Mouse (Mus musculus) layer of hippocampus, postnatal 14 days (tissue): ENCODE data around the gene Lyg2. TPM values are rescaled to one million over a fixed set of nuclear protein-coding genes. Genes with fewer than 3 reads are reported as not detected.

ENCODE experiments used
- DNase-seq, 2 experiments: peaks; one replicate each; pipeline ENCODE4 v3.0.0; 2021 to 2022; ENCODE audit warnings: low spot score in 2 of 2, mixed read lengths in 1 of 2
- long read RNA-seq, 2 experiments: library from polyadenylated mRNA; stranded (forward); transcript quantifications; one replicate each; pipeline ENCODE4 v2.0.0; 2021
- total RNA-seq, 2 experiments: library from RNA; stranded (reverse); gene quantifications; 2 replicates each; pipeline ENCODE4 v1.2.3; 2021

Gene Lyg2
- not detected for total RNA-seq
- long read RNA-seq, experiment 1 = 0 reads
- long read RNA-seq, experiment 2 = 0 reads

DNA sequence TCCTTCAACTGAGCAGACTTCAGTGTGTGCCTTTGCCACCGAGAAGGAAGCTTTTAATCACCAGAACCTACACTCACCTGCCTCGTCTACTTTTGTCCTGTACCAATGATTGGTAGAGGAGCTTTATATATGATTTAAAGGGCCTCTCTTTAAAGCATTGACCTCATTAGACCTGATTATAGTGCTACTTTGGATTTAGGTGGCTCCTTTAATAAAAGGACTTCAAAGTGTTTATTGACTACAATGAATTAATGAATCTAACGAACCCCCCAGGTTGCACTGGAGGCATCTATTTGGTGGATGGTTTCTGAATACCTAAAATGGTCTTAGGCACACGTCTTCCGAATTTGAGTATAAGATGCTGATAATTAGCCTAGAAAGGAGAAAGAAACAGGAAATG is at the start of gene Lyg2:
Gene Lyg2 (minus strand): TSS at position 101 of the 400 bp plus-strand sequence.
- DNase-seq = no peak

GRCm38 (mm10) chr1:37965571-37965970 is 49.3 kb upstream of the Lyg2 start:
- DNase-seq = no peak

- DNase-seq = peak; percentile 33 to 55
These were observed 43.2 kb upstream of the Lyg2 start for GRCm38 (mm10) chr1:37959486-37959885.

- no peak for DNase-seq
These were observed 42.2 kb upstream of the Lyg2 start for GRCm38 (mm10) chr1:37958516-37958915.

GRCm38 (mm10) chr1:37957659-37958058 is 41.4 kb upstream of the Lyg2 start, which contains the start of gene Lyg1:
Lyg1 (minus strand) TSS chr1:37957759.
- no peak for DNase-seq

DNA sequence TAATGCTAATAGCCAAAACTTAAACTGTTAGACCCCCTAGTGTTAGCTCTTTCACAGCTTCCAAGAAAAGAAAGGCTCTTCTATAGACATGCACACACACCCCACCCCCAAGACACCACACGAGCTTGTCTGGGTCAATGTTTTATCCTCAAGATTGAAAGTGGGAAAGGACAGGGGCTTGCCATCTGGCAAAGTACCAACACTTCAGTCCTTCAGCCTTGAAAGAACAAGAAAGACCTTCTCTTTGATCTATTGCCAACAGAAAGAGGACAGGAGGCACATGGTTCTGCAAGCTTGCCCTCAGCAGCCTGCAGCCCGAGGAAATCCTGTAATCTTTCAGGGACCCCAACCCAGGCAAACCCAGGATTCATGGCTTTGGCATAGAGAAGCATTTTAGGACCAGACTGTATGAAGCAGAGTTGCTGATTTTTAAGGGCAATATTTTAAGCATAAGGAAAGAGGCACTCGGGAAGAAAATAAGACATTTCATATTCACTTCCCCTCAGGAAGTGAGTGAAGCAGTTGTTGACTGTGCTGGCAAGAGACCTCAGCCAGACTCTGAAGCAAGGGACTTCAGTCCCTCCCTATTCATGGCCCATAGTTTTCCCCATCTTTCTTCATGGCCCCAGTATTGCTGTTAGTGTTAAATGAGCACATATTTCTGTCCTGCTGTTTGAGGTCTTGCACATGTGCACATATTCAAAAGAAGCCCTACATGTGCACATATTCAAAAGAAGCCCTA is 40.6 kb upstream of the Lyg2 start:
- DNase-seq = peak in 1 of 2 experiments; percentile 47

- DNase-seq = no peak
These were observed 39.0 kb upstream of the Lyg2 start for GRCm38 (mm10) chr1:37955251-37955650.

- no peak for DNase-seq
These were observed 38.5 kb upstream of the Lyg2 start for GRCm38 (mm10) chr1:37954786-37955185.

DNA sequence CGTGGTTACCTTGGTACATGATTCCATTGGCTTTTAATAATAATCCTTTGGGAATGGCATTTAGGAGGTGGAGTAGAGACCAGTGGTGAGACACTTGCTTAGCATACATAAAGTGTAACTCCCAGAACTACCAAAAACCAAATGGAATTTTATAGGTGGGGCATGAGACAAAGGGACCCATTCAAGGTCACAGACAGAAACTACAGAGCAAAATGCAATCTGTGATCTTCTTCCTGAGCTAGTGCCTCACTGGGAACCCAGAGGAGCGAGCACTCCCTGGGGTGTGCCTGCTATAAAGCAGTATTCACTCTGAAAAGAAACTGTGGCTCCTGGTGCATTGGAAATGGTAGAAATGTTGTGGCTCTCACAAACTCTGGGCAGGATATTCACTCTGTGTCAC is 32.6 kb upstream of the Lyg2 start:
- no peak for DNase-seq

GRCm38 (mm10) chr1:37931806-37932205 is 15.5 kb upstream of the Lyg2 start:
- DNase-seq = peak in 1 of 2 experiments; percentile 7

GRCm38 (mm10) chr1:37925971-37926370 is 9.7 kb upstream of the Lyg2 start:
- DNase-seq = no peak

GRCm38 (mm10) chr1:37922536-37922935 is 6.2 kb upstream of the Lyg2 start:
- no peak for DNase-seq

GRCm38 (mm10) chr1:37918096-37918495 is 1.8 kb upstream of the Lyg2 start:
- DNase-seq = no peak

DNA sequence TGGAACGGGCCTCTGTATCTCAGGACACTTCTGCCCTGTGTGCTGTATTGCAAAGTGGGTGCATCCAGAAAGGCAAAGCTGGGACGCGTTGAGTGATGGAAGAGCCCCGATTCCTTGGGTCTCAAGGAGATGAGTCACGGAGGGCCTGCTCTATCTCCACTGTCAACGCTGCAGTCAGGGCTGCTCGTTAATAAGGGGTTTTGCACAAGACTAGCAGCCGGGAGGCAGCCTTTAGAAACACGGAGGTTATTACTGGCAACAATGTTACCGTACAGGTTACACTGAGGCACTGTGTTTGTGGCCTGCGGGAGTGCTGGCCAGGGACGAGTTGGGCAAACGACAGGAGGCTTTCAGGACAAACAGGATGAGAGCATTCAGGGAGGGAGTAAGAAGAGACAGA is 1.4 kb upstream of the Lyg2 start:
- DNase-seq = no peak

- DNase-seq = no peak
These were observed 3.5 kb downstream of the Lyg2 start for GRCm38 (mm10) chr1:37912751-37913150.

DNA sequence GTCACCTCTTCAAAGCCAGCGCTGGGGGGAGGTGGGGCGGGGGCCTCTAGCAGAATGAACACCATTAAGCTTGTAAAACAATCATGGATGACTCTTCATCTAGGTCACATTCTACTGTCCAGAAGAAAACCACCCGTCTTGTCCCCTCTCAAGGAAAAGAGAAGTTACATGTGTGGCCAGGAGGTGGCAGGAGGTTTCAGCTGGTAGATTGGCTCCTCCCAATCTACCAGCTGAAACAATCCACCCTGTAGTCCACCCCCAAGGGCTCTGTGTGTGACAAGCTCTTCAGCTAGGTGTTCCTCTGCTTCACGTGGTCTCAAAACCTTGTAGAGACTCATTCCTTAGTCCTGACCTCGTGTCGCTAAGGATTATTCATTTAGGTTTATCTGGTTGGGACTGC is 13.1 kb downstream of the Lyg2 start:
- peak; percentile 13 to 54 for DNase-seq

GRCm38 (mm10) chr1:37900288-37900687 is 16.0 kb downstream of the Lyg2 start:
- DNase-seq = no peak

GRCm38 (mm10) chr1:37899816-37900215 is 16.5 kb downstream of the Lyg2 start:
- DNase-seq = no peak

GRCm38 (mm10) chr1:37894606-37895005 is 21.7 kb downstream of the Lyg2 start:
- no peak for DNase-seq

GRCm38 (mm10) chr1:37891400-37891799 is 24.9 kb downstream of the Lyg2 start:
- no peak for DNase-seq

- DNase-seq = peak; percentile 92 to 93
These were observed 26.2 kb downstream of the Lyg2 start, which contains the start of the genes Mitd1 and Mrpl30 for GRCm38 (mm10) chr1:37890025-37890652. Mitd1 (minus strand) TSS chr1:37890411. Mrpl30 (plus strand) TSS chr1:37890477.

DNA sequence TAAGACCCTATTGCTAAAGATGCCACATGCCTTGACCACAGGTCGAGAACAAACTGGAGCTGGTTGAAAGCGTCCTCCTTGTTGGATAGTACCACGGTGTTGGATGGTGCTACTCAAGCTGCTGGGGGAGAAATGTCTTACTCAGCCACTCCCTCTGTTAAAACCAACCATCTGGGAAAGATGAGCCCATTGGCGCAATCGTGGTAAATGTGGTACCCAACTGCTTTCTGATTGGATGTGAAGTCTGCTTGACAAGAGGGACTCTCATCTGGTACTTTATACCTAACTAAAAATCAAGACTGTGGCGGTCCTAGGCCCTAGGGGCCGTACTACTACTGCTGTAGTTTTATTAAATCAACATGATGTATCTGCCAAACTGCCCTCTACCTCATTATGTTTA is 27.1 kb downstream of the Lyg2 start:
- DNase-seq = no peak

DNA sequence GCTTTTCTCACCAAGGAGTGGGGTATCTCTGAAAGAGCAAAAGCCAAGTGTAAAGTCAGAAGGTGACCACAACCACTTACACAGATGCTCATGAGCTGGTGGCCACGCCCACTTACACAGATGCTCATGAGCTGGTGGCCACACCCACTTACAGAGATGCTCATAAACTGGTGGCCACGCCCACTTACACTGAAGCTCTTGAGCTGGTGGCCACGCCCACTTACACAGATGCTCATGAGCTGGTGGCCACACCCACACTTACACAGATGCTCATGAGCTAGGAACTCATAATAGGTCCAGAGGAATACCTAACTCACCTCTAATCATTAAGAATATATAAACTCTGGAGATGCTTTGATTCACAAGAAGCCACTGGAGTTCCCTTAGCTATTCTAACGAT is 31.8 kb downstream of the Lyg2 start:
- DNase-seq = no peak
